Mouse (Mus musculus): Measurements from ENCODE around the gene Olfr739.

Gene Olfr739

DNA sequence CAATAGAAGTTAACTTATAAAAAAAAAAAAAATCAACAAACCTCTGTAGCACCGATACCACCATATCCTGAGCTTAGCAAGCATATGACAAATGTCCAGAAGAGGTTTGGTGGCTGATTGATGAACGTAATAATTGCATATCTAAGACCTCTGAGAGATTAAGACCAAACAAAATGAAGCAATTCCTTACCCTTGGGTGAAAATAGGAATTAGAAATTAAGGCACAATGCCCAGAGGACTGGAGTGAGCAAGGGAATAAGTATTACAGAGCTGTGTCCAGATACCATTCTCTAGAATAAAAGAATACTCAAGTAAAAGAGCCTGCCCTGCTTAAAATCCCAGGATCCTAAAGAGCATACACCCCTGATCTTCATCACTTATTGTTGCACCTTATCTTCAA is at the start of gene Olfr739:
Gene Olfr739 (plus strand): TSS at position 301 of the 400 bp plus-strand sequence.
- no peak for DNase-seq (ENCODE audit: low spot score in 2 of 2)

DNA sequence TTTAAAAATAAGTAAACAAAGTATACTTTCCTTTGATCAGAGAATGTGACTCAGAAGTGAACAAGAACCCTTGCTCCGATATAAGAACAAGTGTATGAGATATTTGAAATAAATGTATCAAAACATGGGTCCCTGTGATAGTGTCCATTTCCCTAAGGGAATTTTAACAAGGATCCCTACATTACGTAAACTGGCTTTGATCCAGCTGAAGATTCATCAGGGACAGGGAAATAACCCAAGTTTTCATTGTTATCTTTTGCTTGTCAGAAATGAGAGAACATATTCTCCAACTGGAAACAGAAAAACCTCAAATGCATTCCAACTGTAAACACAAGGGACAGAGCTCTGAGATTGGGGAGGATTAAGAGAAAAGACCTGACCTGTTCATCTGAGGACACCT is 37.6 kb upstream of the Olfr739 start, which contains the start of gene Olfr736:
Gene Olfr736 (plus strand): TSS at position 301 of the 400 bp plus-strand sequence.
- no peak for DNase-seq (ENCODE audit: low spot score in 2 of 2)

DNA sequence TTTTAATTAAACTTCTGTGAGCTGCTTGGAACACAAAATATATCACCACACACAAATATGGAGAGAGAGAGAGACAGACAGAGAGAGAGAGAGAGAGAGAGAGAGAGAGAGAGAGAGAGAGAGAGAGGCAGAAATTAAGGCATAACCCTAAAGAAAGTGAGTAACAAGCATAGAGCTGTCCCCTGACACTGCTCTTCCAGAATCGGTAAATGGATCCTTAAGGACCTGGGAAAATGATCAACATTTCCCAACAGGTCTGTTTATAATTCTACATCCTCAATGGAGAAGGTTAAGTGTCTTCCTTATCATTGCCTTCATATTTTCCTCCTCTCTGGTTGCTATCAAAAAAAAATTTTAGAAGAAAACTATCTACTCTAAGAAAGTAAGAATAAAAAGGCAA is 11.2 kb upstream of the Olfr739 start, which contains the start of gene Olfr738:
Gene Olfr738 (plus strand): TSS at position 301 of the 400 bp plus-strand sequence.
- no peak for DNase-seq (ENCODE audit: low spot score in 2 of 2)

DNA sequence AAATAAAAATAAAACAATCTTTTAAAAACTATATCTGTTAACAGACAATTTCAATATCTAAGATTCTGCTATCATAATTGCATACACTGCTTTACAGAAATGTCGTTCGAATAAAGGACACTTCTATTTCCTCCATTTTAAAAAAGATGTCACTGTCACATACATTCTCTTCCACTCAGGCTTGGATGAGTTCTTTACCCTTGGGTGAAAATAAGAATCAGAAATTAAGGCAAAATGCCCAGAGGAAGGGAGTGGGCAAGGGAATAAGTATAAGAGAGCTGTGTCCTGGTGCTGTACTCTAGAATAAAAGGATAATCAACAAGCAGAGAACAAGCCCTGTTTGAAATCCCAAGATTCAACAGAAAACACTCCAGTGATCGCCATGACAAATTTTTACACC is 26.8 kb downstream of the Olfr739 start, which contains the start of gene Olfr740:
Gene Olfr740 (plus strand): TSS at position 301 of the 400 bp plus-strand sequence.
- DNase-seq (ENCODE audit: low spot score in 2 of 2) = no peak

DNA sequence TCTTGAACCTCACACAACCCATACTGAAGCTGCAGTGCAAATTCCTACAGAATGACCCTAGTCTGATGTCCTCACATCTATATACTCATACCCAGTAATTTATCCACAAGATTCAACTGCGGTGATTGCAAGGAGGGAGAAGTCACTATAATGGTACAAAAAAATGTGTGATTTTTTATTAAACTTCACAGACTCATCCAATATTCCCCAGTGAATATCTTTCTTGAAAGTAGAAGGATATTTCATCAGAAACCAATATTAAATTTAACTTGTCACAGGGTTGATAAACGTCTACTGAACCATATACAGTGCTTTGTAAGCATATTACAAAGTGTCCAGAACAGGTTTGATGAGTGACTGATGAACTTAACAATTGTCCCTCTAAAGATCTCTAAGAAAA is 54.0 kb downstream of the Olfr739 start, which contains the start of gene Olfr741:
Gene Olfr741 (plus strand): TSS at position 301 of the 400 bp plus-strand sequence.
- DNase-seq (ENCODE audit: low spot score in 2 of 2) = no peak
